Mouse (Mus musculus) hindbrain, embryonic 13.5 days (tissue): ENCODE results near the gene Sh3bp4. TPM values are rescaled to one million over a fixed set of nuclear protein-coding genes. Genes with fewer than 3 reads are reported as not detected.

ENCODE experiments used
- ATAC-seq: fragments of 200-750 bp; cut with Nextera tagmentation; 2 replicates; pipeline ENCODE4 v1.8.0; 2017; ENCODE audit warnings: moderate TSS enrichment; ENCODE audit not compliant: low FRiP score
- H3K27ac ChIP-seq: fragments of 300-500 bp; sonication (generic); 2 replicates; pipeline ENCODE4 v1.5.1; 2015; ENCODE audit warnings: inconsistent platforms, mild to moderate bottlenecking, moderate library complexity
- H3K27me3 ChIP-seq: fragments of 300-500 bp; sonication (generic); 2 replicates; pipeline ENCODE4 v1.6.1; 2015; ENCODE audit warnings: mild to moderate bottlenecking, inconsistent platforms
- H3K36me3 ChIP-seq: fragments of 300-500 bp; sonication (generic); 2 replicates; pipeline ENCODE4 v1.6.1; 2015; ENCODE audit warnings: mild to moderate bottlenecking, inconsistent platforms
- H3K4me1 ChIP-seq: fragments of 300-500 bp; sonication (generic); replicated peaks from 2 replicates; pipeline ENCODE4 v1.6.1; 2015; ENCODE audit warnings: inconsistent platforms
- H3K4me2 ChIP-seq: fragments of 300-500 bp; sonication (generic); 2 replicates; pipeline ENCODE4 v1.6.1; 2015; ENCODE audit warnings: inconsistent platforms, mild to moderate bottlenecking, moderate library complexity
- H3K4me3 ChIP-seq: fragments of 300-500 bp; sonication (generic); 2 replicates; pipeline ENCODE4 v1.5.1; 2015; ENCODE audit warnings: mild to moderate bottlenecking, inconsistent platforms
- H3K9ac ChIP-seq: fragments of 300-500 bp; sonication (generic); 2 replicates; pipeline ENCODE4 v1.6.1; 2015; ENCODE audit warnings: mild to moderate bottlenecking, inconsistent platforms
- H3K9me3 ChIP-seq: fragments of 300-500 bp; sonication (generic); 2 replicates; pipeline ENCODE4 v1.6.1; 2016; ENCODE audit warnings: inconsistent platforms
- WGBS: fragments of 180-500 bp; shearing (Covaris S2); methylation state at CpG from one replicate; pipeline ENCODE4 v1.1.7; 2015; 5-methylcytosine and 5-hydroxymethylcytosine counted together
- polyA plus RNA-seq: library from polyadenylated mRNA; unstranded; fragments of >200 nt; fragmentation: Nextera tagmentation; extraction: Ambion mirVana; gene quantifications from 2 replicates; pipeline ENCODE4 v1.2.1, GENCODE M21; 2015

Sh3bp4 gene
- 19.5 and 20.9 TPM in 2 replicates for polyA plus RNA-seq

DNA sequence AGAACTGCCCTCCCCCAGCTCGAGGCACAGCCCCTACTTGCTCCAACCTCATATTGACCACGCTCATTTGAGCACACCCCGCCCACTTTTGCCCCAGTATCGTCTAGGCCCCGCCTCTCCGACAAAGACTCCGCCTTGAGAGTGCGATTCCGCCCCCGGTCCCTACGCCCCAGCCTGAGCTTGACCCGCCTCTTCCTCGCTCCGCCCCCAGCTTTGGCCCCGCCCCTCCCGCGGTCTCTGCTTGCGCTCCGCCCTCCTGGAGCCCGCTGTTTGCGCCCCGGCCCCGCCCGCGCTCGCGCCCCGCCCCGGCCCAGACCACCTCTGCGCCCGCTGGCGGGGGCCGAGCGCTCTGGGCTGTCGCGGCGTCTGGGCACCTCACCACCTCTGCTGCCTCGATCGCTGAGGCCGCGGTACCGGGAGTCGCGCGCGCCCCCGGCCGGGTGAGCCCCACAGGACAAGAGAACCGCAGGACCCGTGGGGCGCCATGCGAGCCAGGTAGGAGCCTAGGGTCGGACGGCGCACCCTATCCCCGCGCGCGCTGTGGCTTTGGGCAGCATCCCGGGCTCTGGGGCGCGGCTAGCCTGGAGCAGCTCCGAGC is at the start of gene Sh3bp4:
Sh3bp4 (plus strand) TSS at position 313 of the 598 bp plus-strand sequence.
- Histone ChIP-seq H3K4me1 (peaks cover 50% of the 10 kb centered on the region), H3K9me3 (no peaks in the 10 kb centered on the region), H3K4me2 (peak within 1 kb of the TSS; percentile 75), H3K27ac (peak within 1 kb of the TSS; percentile 90), H3K36me3 (no peaks in the 10 kb centered on the region), H3K27me3 (no peaks in the 10 kb centered on the region), H3K9ac (peak within 1 kb of the TSS; percentile 85), H3K4me3 (peak within 1 kb of the TSS; percentile 87)
- peak; percentile 94 for ATAC-seq
- WGBS: under 1% methylated on average over 62 of the region's 63 CpGs

DNA sequence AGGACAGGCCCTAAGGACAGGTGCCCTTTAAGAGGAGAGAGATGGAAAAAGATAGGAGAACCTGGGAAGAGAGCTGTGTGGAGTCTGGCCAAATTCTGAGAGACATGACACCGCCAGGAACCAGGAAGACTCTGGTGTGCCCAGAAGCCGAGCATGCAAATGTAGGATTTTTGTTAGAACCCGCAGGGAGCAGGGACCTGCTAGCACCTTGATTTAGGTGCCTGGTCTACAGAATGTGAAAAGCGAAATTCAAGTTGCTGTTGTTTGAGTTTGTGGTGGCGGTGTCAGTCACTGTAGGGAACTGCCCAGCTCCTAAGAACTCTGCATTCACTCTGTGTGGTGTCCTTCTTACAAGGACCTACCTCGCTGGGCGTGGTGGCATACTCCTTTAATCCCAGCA is 47.2 kb upstream of the Sh3bp4 start:
- 78% methylated on average over 7 of the region's 7 CpGs for WGBS
- no peak for ATAC-seq
- H3K9me3 ChIP-seq: no peaks in the 10 kb centered on the region
- no peak overlapping the region for H3K4me3 ChIP-seq
- no peak overlapping the region for H3K4me2 ChIP-seq
- peaks cover 5% of the 10 kb centered on the region; the same call in 1 of the 2 replicates for H3K4me1 ChIP-seq
- no peaks in the 10 kb centered on the region for H3K36me3 ChIP-seq
- no peak overlapping the region for H3K27ac ChIP-seq
- no peaks in the 10 kb centered on the region for H3K27me3 ChIP-seq
- no peak overlapping the region for H3K9ac ChIP-seq

DNA sequence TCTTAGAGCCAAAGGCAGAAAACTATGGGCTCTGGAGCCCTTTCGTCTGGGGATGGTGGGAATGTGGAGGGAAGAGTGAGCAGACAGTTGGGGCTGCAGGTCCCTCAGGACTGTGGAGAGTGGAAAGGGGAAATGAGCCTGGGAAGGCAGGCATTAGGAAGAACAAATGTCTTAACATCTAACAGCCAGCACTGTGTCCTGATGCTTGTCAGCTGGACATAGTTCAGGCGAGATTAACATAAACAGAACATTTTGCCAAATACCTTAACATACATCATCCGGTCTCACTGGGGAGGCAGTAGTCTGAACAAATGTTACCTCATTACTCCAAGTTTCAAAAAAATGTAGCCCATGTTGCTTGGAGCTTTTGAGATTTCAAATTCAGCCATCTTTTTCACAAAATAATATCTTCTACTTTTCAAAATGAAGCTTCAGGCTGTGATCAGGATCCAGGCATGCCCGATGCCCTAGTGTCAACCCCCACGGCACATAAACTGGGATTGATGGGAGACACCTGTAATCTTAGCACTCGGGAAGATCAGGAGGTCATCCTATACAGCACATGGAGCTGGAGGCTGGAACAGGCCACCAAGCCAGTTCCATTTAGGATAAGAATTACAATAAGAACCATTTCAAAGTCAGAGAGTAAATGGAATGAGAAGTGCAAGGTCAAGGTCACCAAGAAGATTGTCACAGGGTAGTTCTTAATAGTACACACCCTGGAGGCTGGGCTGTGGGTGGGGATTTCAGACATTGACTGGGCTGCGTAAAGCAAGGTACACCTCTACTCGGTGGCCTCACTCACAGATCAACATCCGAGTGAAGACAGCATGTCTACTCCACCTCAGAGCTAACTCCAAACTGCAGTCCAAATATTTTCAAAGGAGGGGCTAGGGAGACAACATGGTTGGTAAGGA is 45.3 kb upstream of the Sh3bp4 start:
- no peaks in the 10 kb centered on the region for H3K36me3 ChIP-seq
- no peaks in the 10 kb centered on the region for H3K9me3 ChIP-seq
- H3K9ac ChIP-seq: no peak overlapping the region
- no peak overlapping the region for H3K27ac ChIP-seq
- WGBS: 77% methylated on average over 9 of the region's 9 CpGs
- H3K4me3 ChIP-seq: no peak overlapping the region
- H3K4me2 ChIP-seq: no peak overlapping the region
- H3K27me3 ChIP-seq: no peaks in the 10 kb centered on the region
- H3K4me1 ChIP-seq: peaks cover 5% of the 10 kb centered on the region; the same call in 1 of the 2 replicates
- ATAC-seq: no peak

DNA sequence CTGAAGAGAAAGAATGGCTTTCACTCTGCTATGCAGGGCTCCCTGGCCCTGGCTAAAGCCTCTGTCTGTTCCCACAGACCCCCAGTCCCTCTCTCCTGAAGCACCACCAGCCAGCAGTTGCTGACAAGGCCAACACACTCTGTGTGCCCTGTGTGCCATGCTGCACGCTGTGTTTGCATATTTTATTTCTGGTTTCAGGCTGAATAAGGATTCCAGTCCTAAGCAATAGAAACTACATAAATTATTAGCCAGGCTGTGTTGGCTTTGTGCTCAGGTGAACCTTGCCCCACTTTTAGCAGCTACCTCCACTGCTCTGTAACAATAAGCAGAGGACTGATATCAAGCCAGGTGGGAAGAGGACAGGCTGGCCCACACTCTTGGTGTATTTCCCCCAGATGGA is 44.2 kb upstream of the Sh3bp4 start:
- Histone ChIP-seq H3K27ac (no peak overlapping the region), H3K27me3 (no peaks in the 10 kb centered on the region), H3K9me3 (no peaks in the 10 kb centered on the region), H3K9ac (no peak overlapping the region), H3K4me1 (peaks cover 5% of the 10 kb centered on the region; the same call in 1 of the 2 replicates), H3K4me3 (no peak overlapping the region), H3K4me2 (no peak overlapping the region), H3K36me3 (no peaks in the 10 kb centered on the region)
- 65% methylated on average over 1 of the region's 1 CpGs for WGBS
- no peak for ATAC-seq

DNA sequence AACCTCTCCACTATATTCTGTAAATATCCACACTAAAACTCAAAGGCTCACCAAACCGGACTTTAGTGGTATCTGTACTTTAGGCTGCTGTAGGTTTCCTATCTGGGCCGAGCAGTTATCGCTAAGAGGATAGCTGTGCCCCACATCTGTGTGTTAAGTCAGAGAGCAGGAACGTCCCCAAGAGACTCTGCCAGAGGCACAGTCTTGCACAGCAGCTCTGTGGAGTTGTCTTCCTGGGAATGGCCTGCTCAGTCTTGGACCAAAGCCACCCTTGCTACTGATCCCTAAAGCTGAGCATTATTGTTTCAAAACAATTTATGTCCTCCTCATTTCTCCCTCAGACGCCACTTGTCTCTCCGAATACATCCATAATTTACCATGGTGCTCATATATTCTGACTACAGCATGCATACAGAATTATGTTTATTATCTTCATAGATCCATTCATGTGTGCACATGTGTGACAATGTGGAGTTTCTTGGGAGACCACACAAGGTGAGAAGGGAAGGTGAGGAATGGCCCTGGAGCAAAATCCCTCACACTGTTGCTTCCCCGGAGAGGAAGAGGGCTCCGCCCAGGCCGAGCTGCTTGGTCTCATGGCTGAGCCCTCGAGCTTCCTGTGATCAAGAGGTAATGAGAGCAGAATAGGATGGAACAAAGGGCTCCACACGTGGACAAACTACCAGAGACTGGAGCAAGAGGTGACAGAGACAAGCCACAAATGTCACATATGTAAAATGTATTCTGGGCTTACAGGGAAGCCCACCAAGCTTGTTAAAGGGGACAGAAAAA is 40.9 kb upstream of the Sh3bp4 start:
- H3K9ac ChIP-seq: no peak overlapping the region
- no peak overlapping the region for H3K27ac ChIP-seq
- H3K4me3 ChIP-seq: no peak overlapping the region
- H3K27me3 ChIP-seq: no peaks in the 10 kb centered on the region
- no peak for ATAC-seq
- H3K36me3 ChIP-seq: no peaks in the 10 kb centered on the region
- H3K9me3 ChIP-seq: no peaks in the 10 kb centered on the region
- WGBS: 82% methylated on average over 11 of the region's 11 CpGs
- peaks cover 5% of the 10 kb centered on the region; the same call in 1 of the 2 replicates for H3K4me1 ChIP-seq
- H3K4me2 ChIP-seq: no peak overlapping the region

GRCm38 (mm10) chr1:89033661-89034060 is 36.6 kb upstream of the Sh3bp4 start:
- 78% methylated on average over 8 of the region's 8 CpGs for WGBS
- Histone ChIP-seq H3K4me2 (no peak overlapping the region), H3K9ac (no peak overlapping the region), H3K27ac (no peak overlapping the region), H3K4me3 (no peak overlapping the region), H3K9me3 (no peaks in the 10 kb centered on the region), H3K36me3 (no peaks in the 10 kb centered on the region), H3K27me3 (no peaks in the 10 kb centered on the region), H3K4me1 (no peaks in the 10 kb centered on the region)
- no peak for ATAC-seq

DNA sequence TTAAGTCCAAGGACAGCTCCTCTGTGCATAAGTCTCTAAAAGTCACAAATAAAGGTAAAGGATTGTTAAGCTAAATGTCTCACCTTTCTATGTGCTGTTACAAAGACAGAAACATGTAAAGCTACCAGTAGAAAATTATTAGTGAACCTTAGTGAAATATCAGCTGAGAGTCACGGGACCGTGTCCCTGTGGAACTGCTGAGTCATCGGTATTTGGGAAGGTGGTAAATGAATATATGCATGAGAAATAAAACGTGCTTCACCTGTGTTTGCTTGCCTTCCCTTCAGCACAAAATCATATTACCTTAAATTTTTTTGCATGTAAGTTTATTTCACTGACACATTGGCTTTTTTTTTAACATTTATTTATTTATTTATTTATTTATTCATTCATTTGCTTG is 36.2 kb upstream of the Sh3bp4 start:
- Histone ChIP-seq H3K4me3 (no peak overlapping the region), H3K4me2 (no peak overlapping the region), H3K27ac (no peak overlapping the region), H3K4me1 (no peaks in the 10 kb centered on the region; the same call in 1 of the 2 replicates), H3K27me3 (no peaks in the 10 kb centered on the region), H3K9me3 (no peaks in the 10 kb centered on the region), H3K36me3 (no peaks in the 10 kb centered on the region), H3K9ac (no peak overlapping the region)
- 72% methylated on average over 4 of the region's 4 CpGs for WGBS
- ATAC-seq: no peak

DNA sequence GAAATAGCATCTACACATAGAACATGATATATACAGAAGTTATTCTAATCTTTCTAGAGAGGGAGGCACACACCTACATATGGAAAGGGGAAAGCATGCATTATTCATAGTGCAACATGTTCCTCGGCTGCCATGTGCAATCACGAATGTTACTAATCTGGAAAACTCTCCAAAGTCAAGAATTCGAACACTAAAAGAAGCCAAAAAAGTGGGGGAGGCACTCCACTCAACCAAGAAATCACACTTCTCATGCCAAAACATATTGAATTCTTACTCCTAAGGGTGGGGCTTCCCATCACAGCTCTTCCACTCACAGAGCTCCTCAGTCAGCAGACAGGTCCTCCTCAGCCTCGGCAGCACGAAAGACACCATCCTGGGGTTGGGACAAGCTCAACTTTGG is 35.1 kb upstream of the Sh3bp4 start:
- Histone ChIP-seq H3K4me3 (no peak overlapping the region), H3K36me3 (no peaks in the 10 kb centered on the region), H3K4me2 (no peak overlapping the region), H3K4me1 (peaks cover 8% of the 10 kb centered on the region; the same call in 1 of the 2 replicates), H3K27ac (no peak overlapping the region), H3K27me3 (no peaks in the 10 kb centered on the region), H3K9ac (no peak overlapping the region), H3K9me3 (no peaks in the 10 kb centered on the region)
- ATAC-seq: no peak
- 76% methylated on average over 5 of the region's 5 CpGs for WGBS

- Histone ChIP-seq H3K27ac (no peak overlapping the region), H3K36me3 (no peaks in the 10 kb centered on the region), H3K4me1 (peaks cover 8% of the 10 kb centered on the region; the same call in 1 of the 2 replicates), H3K9me3 (no peaks in the 10 kb centered on the region), H3K4me3 (no peak overlapping the region), H3K27me3 (no peaks in the 10 kb centered on the region), H3K4me2 (no peak overlapping the region), H3K9ac (no peak overlapping the region)
- WGBS: 74% methylated on average over 2 of the region's 2 CpGs
- ATAC-seq: no peak
Measured at GRCm38 (mm10) chr1:89039836-89040235, 30.4 kb upstream of the Sh3bp4 start.

DNA sequence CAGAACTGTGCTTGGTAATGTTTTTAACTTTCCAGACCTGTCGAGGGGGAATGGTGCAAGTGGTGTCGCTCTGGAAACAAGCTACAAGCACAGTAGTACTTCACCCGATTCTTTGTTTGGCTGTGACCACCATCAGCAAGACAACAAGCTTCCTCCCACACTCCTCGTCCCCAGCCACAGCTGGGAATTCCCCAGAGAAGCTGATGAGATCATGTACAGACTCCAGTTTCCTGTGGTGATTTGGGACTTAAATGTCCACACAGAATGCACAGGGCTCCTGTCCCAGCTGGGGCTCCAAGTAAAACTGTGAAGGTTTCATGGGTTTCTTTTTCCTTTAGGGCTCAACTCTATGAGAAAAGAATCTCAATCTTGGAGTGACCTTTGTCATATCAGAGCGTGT is 28.9 kb upstream of the Sh3bp4 start:
- Histone ChIP-seq H3K4me1 (peaks cover 8% of the 10 kb centered on the region; the same call in 1 of the 2 replicates), H3K27ac (no peak overlapping the region), H3K36me3 (no peaks in the 10 kb centered on the region), H3K9me3 (no peaks in the 10 kb centered on the region), H3K27me3 (no peaks in the 10 kb centered on the region), H3K4me3 (no peak overlapping the region), H3K4me2 (no peak overlapping the region), H3K9ac (no peak overlapping the region)
- ATAC-seq: no peak
- 51% methylated on average over 5 of the region's 5 CpGs for WGBS

- no peak overlapping the region for H3K4me2 ChIP-seq
- no peak overlapping the region for H3K9ac ChIP-seq
- WGBS: 86% methylated on average over 4 of the region's 4 CpGs
Measured at GRCm38 (mm10) chr1:89042081-89042480, 28.1 kb upstream of the Sh3bp4 start.

DNA sequence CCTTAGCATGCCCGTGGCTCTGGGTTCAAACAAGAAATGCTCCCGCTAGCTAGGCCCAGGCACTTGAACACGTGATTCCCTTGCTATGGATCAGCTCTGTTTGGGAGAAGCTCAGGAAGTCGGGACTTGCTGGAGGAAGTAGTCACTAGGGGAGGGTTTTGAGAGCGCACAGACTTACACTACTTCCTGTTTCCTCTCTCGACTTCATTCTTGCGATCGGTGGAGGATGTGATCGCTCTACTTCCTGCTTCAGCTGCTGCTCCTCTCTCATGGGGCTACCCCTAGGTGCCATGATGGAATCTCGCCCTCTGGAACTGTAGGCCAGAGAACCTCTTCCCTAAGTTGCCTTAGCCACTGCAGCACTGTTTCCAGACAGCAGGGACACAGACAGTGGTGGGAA is 27.3 kb upstream of the Sh3bp4 start:
- Histone ChIP-seq H3K27me3 (no peaks in the 10 kb centered on the region), H3K27ac (no peak overlapping the region), H3K9ac (no peak overlapping the region), H3K4me1 (peaks cover 8% of the 10 kb centered on the region; the same call in 1 of the 2 replicates), H3K36me3 (no peaks in the 10 kb centered on the region), H3K4me3 (no peak overlapping the region), H3K9me3 (no peaks in the 10 kb centered on the region), H3K4me2 (no peak overlapping the region)
- no peak for ATAC-seq
- 92% methylated on average over 10 of the region's 10 CpGs for WGBS

More at GRCm38 (mm10) chr1:89042081-89042480, 28.1 kb upstream of the Sh3bp4 start:
- no peaks in the 10 kb centered on the region for H3K27me3 ChIP-seq
- no peaks in the 10 kb centered on the region for H3K36me3 ChIP-seq
- no peak overlapping the region for H3K4me3 ChIP-seq
- peaks cover 8% of the 10 kb centered on the region; the same call in 1 of the 2 replicates for H3K4me1 ChIP-seq
- H3K9me3 ChIP-seq: no peaks in the 10 kb centered on the region
- no peak overlapping the region for H3K27ac ChIP-seq
- no peak for ATAC-seq
